Mouse (Mus musculus): ENCODE measurements around the gene Cyp17a1.

The Cyp17a1 gene

GRCm38 (mm10) chr19:46642136-46642753 lies 30.7 kb downstream of the Cyp17a1 start:
- DNase-seq (ENCODE audit: low read depth, low spot score): no peak

GRCm38 (mm10) chr19:46641420-46642085 lies 31.4 kb downstream of the Cyp17a1 start:
- no peak for DNase-seq (ENCODE audit: low read depth, low spot score)

GRCm38 (mm10) chr19:46640780-46641179 lies 32.2 kb downstream of the Cyp17a1 start:
- DNase-seq (ENCODE audit: low read depth, low spot score): no peak

GRCm38 (mm10) chr19:46639496-46639895 lies 33.5 kb downstream of the Cyp17a1 start:
- DNase-seq (ENCODE audit: low read depth, low spot score): no peak

GRCm38 (mm10) chr19:46639053-46639452 lies 33.9 kb downstream of the Cyp17a1 start:
- DNase-seq (ENCODE audit: low read depth, low spot score): no peak

- DNase-seq (ENCODE audit: low read depth, low spot score): no peak
These were observed 35.4 kb downstream of the Cyp17a1 start for GRCm38 (mm10) chr19:46637598-46637997.

- no peak for DNase-seq (ENCODE audit: low read depth, low spot score)
These were observed 37.2 kb downstream of the Cyp17a1 start for GRCm38 (mm10) chr19:46635766-46636165.

GRCm38 (mm10) chr19:46631637-46632036 lies 41.3 kb downstream of the Cyp17a1 start:
- no peak for DNase-seq (ENCODE audit: low read depth, low spot score)

- DNase-seq (ENCODE audit: low read depth, low spot score): no peak
These were observed 43.2 kb downstream of the Cyp17a1 start for GRCm38 (mm10) chr19:46629807-46630206.

- DNase-seq (ENCODE audit: low read depth, low spot score): no peak
These were observed 44.6 kb downstream of the Cyp17a1 start for GRCm38 (mm10) chr19:46628403-46628802.

GRCm38 (mm10) chr19:46625519-46625918 lies 47.5 kb downstream of the Cyp17a1 start:
- DNase-seq (ENCODE audit: low read depth, low spot score): no peak

GRCm38 (mm10) chr19:46625015-46625414 lies 48.0 kb downstream of the Cyp17a1 start:
- DNase-seq (ENCODE audit: low read depth, low spot score): no peak

- DNase-seq (ENCODE audit: low read depth, low spot score): no peak
These were observed 48.9 kb downstream of the Cyp17a1 start for GRCm38 (mm10) chr19:46623790-46624772.

GRCm38 (mm10) chr19:46623194-46623667 lies 49.7 kb downstream of the Cyp17a1 start:
- no peak for DNase-seq (ENCODE audit: low read depth, low spot score)

GRCm38 (mm10) chr19:46622659-46623193 lies 50.2 kb downstream of the Cyp17a1 start:
- no peak for DNase-seq (ENCODE audit: low read depth, low spot score)

GRCm38 (mm10) chr19:46621236-46622183 lies 51.5 kb downstream of the Cyp17a1 start:
- DNase-seq (ENCODE audit: low read depth, low spot score): no peak

GRCm38 (mm10) chr19:46620016-46620808 lies 52.8 kb downstream of the Cyp17a1 start:
- DNase-seq (ENCODE audit: low read depth, low spot score): no peak

- DNase-seq (ENCODE audit: low read depth, low spot score): no peak
These were observed 53.5 kb downstream of the Cyp17a1 start for GRCm38 (mm10) chr19:46619518-46619917.

GRCm38 (mm10) chr19:46619001-46619400 lies 54.0 kb downstream of the Cyp17a1 start:
- no peak for DNase-seq (ENCODE audit: low read depth, low spot score)

- DNase-seq (ENCODE audit: low read depth, low spot score): no peak
These were observed 54.6 kb downstream of the Cyp17a1 start for GRCm38 (mm10) chr19:46618322-46618721.

Measured in WW6 (cell line).